Mouse (Mus musculus) neutrophil, adult 5-6 weeks (primary cell): Measurements from ENCODE around the gene Gm10570. TPM values are rescaled to one million over a fixed set of nuclear protein-coding genes. Genes with fewer than 3 reads are reported as not detected.

ENCODE experiments used
- ATAC-seq: fragments of 151-379, 151-347 bp; 2 replicates; pipeline ENCODE4 v1.8.0; 2017; ENCODE audit warnings: mild to moderate bottlenecking, moderate TSS enrichment; ENCODE audit not compliant: insufficient number of reproducible peaks, poor library complexity, low FRiP score, severe bottlenecking; ENCODE audit errors: extremely low read depth
- total RNA-seq: library from RNA; stranded (forward); fragments of 200-1000 nt; gene quantifications from 2 replicates; pipeline ENCODE4 v1.2.3, GENCODE M21; 2017

Gm10570 gene
- total RNA-seq, 1 experiment from 2014 or later = not detected

DNA sequence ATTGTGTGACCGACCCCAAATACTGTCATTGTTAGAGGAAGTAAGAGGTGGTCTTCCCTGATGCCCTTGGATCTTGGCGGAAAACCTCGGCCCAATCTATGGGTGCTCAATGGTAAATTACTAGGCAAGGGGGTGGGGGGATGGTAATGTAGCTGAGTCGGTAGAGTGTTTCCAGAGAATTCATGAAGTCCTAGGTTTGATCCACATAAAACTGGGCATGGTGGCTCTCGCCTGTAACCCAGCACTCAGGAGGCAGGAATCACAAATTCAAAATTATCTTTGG is 32.7 kb downstream of the Gm10570 start:
- ATAC-seq = no peak

DNA sequence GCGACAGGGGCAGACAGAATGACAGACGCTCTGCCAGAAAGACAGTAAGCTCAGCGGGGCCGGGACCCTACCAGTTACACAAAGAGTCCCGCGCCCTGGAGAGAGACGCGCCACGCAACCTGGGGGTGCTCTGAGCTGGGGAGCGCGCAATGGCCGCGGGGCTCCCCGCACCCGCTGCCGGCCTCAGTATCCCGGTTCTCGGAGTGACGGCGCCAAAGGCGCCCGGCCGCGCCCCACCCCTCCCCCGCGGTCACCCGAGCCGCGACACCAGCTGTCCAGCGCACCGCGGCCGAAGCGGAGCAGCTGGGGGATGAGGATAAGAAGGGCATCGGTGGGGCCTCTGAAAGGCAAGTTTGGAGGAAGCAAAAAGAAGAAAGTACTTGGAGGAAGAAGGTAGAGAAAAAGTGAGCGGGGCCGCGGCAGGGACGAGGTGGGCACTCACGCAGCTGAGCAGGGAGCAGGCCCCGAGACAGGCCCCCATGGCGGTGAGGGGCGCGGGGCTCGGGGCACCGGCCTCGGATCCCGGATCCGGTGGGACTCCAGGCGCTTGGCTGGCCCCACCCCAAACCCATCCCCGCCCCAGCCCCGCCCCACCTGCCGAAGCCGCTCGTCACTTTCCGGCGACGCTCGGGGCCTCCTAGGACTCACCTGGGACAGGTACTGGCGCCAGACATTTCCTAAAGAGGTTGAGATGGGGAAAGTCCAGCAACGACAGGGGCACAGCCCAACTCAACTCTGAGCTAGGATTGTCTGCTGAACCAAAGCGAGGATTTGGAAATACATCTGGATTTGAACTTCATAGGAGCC is 33.3 kb downstream of the Gm10570 start:
- ATAC-seq = no peak

DNA sequence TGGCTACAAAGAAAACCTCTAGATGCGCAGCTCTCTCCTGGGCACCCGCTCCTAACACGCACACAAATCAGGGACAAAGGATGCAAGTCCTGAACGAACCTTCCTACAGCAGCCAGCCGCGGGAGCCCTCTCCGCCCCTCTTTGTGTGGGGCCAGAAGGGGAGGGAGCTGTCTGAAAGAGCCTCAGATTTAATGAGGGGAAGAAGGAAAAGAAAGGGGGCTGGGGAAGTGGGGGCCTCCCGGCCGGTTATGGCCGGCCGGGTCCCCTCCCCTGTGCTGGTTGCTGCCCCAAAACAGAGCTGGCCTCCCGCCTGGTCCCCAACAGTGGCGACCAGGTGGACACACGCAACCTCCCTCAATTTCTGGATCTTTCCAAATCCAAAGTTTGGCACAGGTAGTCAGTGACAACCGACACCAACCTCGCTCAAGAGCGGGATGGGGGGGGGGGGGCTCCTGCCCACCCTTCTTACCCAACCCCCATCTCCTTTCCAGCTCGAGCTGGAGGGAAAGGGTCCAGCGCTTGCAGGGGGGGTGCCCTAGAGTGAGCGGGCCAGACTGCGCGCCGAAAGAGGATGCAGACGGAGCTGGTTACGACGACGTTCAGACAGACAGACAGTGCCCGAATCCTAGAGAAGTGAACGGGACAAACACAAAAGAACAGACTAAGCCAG is 34.0 kb downstream of the Gm10570 start:
- no peak for ATAC-seq

DNA sequence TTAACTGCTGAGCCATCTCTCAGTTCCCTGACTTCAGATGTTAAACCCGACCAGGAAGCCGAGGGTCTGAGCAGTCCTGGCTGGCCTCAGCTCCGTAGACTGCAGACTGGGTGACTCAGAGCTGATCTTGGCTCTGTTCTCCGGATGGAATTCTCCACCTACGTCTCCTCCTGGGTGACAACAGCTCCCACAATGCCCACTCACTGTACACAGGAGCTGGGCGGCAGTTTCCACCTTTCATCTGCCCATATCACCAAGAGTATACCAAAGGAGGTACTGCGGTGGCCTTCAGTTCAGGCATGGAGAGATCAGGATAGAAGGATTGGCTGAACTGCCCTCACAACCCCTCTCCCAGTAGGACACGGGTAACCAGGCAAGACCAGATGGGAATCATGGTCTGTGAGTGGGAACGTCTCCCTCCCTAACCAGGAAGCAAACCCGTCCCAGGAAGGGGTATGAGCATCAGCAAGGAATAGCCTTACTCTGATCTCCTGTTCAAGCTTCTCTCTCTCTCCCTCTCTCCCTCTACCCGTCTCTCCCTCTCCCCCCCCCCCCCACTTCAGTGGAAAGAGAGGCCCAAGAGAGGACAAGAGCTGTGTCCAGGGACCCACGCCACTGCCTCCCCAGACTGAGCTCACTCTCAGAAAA is 34.7 kb downstream of the Gm10570 start:
- ATAC-seq = no peak

DNA sequence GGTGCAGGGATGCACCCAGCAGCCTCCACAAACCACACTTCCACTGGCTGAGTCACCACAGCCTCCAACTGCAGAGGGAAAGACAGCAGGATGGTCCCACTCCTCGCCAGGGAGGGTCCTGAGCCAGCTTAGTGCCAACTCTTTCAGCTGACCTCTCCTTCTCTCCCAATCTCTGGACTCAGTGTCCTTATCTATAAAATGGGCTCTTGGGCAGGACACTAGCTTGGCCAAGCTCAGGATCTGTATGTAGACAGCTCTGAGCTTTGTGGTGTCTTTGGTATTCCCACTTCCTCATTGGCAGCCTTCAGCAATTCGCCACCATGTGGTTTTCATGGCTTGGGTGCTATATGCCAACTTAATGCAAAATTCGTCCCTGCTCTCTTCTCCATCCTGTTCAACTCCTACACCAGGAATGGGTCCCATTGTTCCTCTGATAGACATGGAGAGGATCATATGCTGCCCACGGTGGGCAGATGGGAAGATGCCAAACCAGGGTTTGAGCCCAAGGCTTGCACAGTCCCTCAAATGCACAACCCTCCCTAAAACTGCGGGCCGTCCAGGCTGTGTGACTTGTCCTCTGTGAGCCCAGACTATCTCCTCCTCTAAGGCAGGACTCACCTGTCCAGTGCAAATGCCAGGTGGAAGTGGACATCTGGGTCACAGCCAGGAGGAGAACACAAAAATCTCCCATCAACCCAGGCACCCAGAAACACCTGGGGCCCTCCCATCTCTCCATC is 37.7 kb downstream of the Gm10570 start:
- no peak for ATAC-seq

DNA sequence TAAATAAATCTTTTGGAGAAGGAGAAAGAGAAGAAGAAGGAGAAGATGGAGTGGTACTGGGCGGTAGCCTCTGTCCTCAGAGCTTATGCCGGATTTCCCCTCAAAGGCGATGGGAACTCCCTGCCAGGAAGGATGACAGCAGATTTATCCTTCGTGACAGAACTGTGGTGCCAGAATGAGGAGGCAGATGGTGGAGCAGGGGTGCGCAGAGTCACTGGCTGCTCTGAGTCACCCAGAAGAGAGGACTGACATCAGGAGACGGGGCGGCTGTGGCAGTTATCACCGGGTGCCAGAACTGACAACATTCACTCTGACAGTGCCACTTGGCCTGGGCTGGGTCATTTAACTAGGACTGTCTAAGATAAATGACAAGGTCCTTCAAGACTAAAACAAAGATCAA is 38.4 kb downstream of the Gm10570 start:
- ATAC-seq = no peak

DNA sequence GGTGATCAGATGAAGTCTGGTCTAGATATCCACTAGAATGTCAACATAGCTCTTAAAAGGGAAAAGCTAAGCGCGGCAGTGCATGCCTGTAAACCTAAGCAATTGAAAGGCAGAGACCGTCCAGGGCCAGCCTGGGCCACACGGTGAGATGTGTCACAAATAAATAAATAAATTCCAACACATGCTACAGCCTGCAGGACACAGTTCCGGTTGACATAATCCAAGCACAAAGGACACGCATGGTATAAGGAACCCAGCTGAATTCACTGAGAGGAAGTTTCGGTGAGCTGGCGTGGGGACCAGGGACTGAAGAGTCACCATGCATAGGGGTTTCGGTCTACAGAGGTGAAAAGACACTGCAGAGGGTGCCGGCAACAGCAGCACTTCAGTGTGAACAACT is 39.7 kb downstream of the Gm10570 start:
- ATAC-seq = no peak

DNA sequence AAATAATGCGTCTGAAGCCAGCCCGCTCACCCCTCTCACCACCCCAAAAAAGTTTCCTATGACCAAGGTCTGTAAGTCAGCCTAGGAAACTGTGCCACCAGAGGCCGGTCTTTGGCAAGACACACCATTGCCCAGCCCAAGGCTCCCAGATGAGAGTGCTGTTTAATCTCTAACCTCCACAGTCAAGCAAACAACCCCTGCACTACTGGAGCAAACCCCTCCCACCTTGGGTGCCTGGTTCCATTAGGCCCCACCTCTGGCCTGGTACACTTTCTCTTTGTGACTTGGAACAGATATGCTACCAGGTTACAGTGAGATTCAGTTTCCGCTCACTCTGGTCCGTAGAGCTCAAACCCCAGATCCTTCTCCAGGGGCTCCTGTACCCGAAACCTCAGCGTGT is 41.4 kb downstream of the Gm10570 start:
- ATAC-seq = no peak

DNA sequence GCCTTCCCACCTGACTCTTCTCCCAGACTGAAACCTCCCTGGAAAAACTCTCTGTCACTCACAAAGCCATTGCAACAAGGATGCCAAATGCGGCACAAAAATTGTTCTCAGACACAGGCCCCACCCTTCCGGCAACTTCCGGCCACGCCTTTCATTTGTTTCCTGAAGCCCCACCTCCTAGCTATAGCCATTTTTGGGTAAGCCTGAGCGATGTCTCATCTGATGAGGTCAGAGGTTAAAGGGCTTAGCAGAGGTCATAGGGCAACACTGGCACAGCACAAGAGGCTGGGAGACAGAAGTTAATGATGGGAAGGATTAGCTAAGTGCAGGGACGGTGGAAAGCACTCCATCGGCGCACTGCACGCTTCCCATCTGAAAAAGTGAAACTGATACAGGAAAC is 41.9 kb downstream of the Gm10570 start:
- no peak for ATAC-seq

DNA sequence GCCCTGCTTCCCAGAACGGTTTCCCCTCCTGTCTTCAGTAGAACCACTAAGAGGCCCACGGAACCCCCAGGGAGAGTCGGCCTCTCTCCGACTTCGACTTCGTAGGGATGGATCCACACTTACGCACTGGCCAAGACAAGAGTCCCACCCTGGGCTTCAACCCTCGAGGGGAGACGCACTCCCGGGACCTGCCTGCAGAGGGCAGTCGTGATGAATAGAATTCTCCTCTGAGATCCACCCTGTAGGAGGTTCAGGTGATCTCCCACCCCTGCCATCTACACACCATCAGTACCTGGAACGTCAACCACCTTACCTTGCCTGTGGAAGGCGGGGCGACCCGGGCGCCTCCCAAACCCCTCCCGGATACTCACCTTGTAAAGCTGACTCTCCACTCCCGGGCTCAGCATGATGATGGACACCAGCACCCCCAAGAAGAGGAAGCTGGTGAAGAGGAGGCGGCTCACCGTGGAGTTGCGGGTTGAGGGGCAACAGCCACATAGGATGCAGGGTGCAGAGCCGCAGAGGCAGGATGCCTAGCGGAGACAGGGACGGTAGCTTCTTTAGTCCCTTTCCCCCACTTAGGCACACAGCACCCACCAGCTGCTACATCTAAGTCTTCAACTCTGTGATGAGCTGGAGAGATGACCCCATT is 43.6 kb downstream of the Gm10570 start:
- peak; percentile 62 for ATAC-seq

DNA sequence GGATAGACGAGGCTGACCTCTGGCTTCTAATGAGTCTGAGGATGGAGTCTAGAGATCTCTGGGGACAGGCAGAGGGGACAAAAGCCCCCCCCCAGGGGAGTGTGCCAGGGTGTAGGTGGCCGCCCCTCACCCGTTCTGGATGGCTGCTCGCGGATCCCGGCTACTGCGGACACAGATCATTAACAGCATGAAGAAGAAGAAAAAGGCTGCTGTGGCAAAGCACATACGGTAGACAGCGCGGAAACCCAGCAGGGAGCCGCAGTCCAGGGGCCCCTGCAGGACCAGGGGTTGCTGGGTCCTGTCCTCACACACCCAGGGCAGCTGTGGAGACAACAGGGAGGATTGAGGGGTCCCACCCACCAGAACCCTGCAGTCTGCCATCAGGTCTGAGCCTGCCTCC is 44.3 kb downstream of the Gm10570 start:
- no peak for ATAC-seq

DNA sequence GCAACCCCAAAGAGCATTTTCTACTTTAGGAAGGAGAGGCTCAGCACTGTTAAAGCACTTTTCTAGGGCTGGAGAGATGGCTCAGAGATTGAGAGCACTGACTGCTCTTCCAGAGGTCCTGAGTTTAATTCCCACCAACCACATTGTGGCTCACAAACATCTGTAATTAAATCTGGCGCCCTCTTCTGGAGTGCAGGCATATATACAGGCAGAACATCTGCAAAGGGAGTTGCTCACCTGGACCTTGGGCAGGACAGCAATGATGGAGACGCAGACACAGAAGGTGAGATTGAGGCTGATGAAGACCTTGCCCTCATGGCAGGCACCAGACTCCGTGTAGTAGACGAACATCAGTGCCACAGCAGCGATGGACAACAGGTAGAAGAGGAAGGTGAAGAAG is 48.1 kb downstream of the Gm10570 start:
- ATAC-seq = no peak

Other genes starting within 250 kb of the Gm10570 start
- gene Pef1, start 206.1 kb downstream of the Gm10570 start, total RNA-seq = 21.9 and 22.7 TPM in 2 replicates
- gene Hcrtr1, start 169.3 kb downstream of the Gm10570 start, total RNA-seq = not detected in 2 replicates
- 1.2 and 2.5 TPM in 2 replicates for gene Tinagl1, start 133.6 kb downstream of the Gm10570 start, total RNA-seq
- gene Gm853, start 86.3 kb downstream of the Gm10570 start, total RNA-seq = not detected in 2 replicates
- not detected in 2 replicates for gene Serinc2, start 29.5 kb downstream of the Gm10570 start, total RNA-seq
- not detected in 2 replicates for gene Fabp3, start 79 bp downstream of the Gm10570 start, total RNA-seq
- gene Zcchc17, start 51.3 kb upstream of the Gm10570 start, total RNA-seq = 50.0 and 67.0 TPM in 2 replicates
- 37.9 and 45.6 TPM in 2 replicates for gene Snrnp40, start 51.5 kb upstream of the Gm10570 start, total RNA-seq